Mouse (Mus musculus): Measurements from ENCODE around the gene Pygo2. TPM values are rescaled to one million over a fixed set of nuclear protein-coding genes. Genes with fewer than 3 reads are reported as not detected.

Gene Pygo2
- total RNA-seq, 2 experiments from 2014 or later, result 15.3 to 17.0 TPM

- DNase-seq, result peak; percentile 54 to 87
These were observed 27.0 kb downstream of the Pygo2 start for GRCm38 (mm10) chr3:89456726-89457665.

- no peak for DNase-seq
These were observed 28.5 kb downstream of the Pygo2 start for GRCm38 (mm10) chr3:89458372-89458964.

- DNase-seq, result peak; percentile 92 to 96
These were observed 29.2 kb downstream of the Pygo2 start for GRCm38 (mm10) chr3:89458965-89459807.

GRCm38 (mm10) chr3:89468268-89468667 is 38.3 kb downstream of the Pygo2 start:
- no peak for DNase-seq

- no peak for DNase-seq
These were observed 42.3 kb downstream of the Pygo2 start for GRCm38 (mm10) chr3:89472280-89472679.

GRCm38 (mm10) chr3:89473838-89474237 is 43.8 kb downstream of the Pygo2 start:
- no peak for DNase-seq

- no peak for DNase-seq
These were observed 49.0 kb downstream of the Pygo2 start for GRCm38 (mm10) chr3:89479055-89479454.

- no peak for DNase-seq
These were observed 51.5 kb downstream of the Pygo2 start for GRCm38 (mm10) chr3:89481488-89481887.

GRCm38 (mm10) chr3:89482249-89482648 is 52.2 kb downstream of the Pygo2 start:
- no peak for DNase-seq

Other genes with a start within 250 kb of the Pygo2 start
- 1 to 10 TPM; 3.7 to 4.7 TPM for gene Fam189b, start 247.1 kb upstream of the Pygo2 start, total RNA-seq (2021)
- gene Gba, start 227.3 kb upstream of the Pygo2 start, total RNA-seq (2021), result 10 to 100 TPM; 18.3 to 19.6 TPM
- 1 to 10 TPM; 2.8 to 5.8 TPM for gene Thbs3, start 215.0 kb upstream of the Pygo2 start, total RNA-seq (2021)
- gene Mtx1, start 203.1 kb upstream of the Pygo2 start, total RNA-seq (2021), result 10 to 100 TPM; 60.3 to 61.5 TPM
- gene Muc1, start 201.2 kb upstream of the Pygo2 start, total RNA-seq (2021), result 1 to 10 TPM in 1 of 2 experiments, under 1 TPM in 1; 0.40 to 2.1 TPM
- gene Krtcap2, start 184.2 kb upstream of the Pygo2 start, total RNA-seq (2021), result 10 to 100 TPM; 64.8 to 89.2 TPM
- gene Trim46, start 183.9 kb upstream of the Pygo2 start, total RNA-seq (2021), result under 1 TPM; 0.37 to 0.98 TPM
- 10 to 100 TPM; 54.1 to 54.7 TPM for gene Dpm3, start 170.9 kb upstream of the Pygo2 start, total RNA-seq (2021)
- 10 to 100 TPM; 15.6 to 21.6 TPM for gene Slc50a1, start 159.6 kb upstream of the Pygo2 start, total RNA-seq (2021)
- gene Efna1, start 149.1 kb upstream of the Pygo2 start, total RNA-seq (2021), result 10 to 100 TPM; 22.5 to 23.8 TPM
- gene Efna3, start 107.2 kb upstream of the Pygo2 start, total RNA-seq (2021), result not detected
- gene Efna4, start 92.2 kb upstream of the Pygo2 start, total RNA-seq (2021), result under 1 TPM in 1 of 2 experiments, not detected in 1; 0.28 TPM
- gene Adam15, start 80.2 kb upstream of the Pygo2 start, total RNA-seq (2021), result 10 to 100 TPM; 45.5 to 47.0 TPM
- not detected for gene Dcst2, start 68.2 kb upstream of the Pygo2 start, total RNA-seq (2021)
- gene Dcst1, start 65.0 kb upstream of the Pygo2 start, total RNA-seq (2021), result not detected
- gene Zbtb7b, start 35.4 kb upstream of the Pygo2 start, total RNA-seq (2021), result 10 to 100 TPM; 21.3 to 23.3 TPM
- 1 to 10 TPM in 1 of 2 experiments, not detected in 1; 1.0 TPM for gene Lenep, start 27.4 kb upstream of the Pygo2 start, total RNA-seq (2021)
- 10 to 100 TPM; 59.5 to 63.8 TPM for gene Flad1, start 18.3 kb upstream of the Pygo2 start, total RNA-seq (2021)
- 1 to 10 TPM; 4.6 to 4.8 TPM for gene Cks1b, start 11.8 kb upstream of the Pygo2 start, total RNA-seq (2021)
- gene Shc1, start 11.8 kb upstream of the Pygo2 start, total RNA-seq (2021), result 10 to 100 TPM; 33.2 to 36.1 TPM
- gene Pbxip1, start 6.5 kb downstream of the Pygo2 start, total RNA-seq (2021), result 10 to 100 TPM; 70.0 to 76.0 TPM
- 1 to 10 TPM; 8.4 to 8.8 TPM for gene Pmvk, start 24.3 kb downstream of the Pygo2 start, total RNA-seq (2021)
- gene Kcnn3, start 90.0 kb downstream of the Pygo2 start, total RNA-seq (2021), result 1 to 10 TPM; 1.5 to 2.0 TPM

Data from heart, adult 18-20 months (tissue).